Mouse (Mus musculus) retina, postnatal 7 days (tissue): ENCODE measurements around the gene Mrpl33.
"Not testable (repeated sequence)": the region's sequence is repeated elsewhere in the genome, so short reads cannot be mapped to it uniquely, and the experiment has no call there.

Experiments used
- DNase-seq: peaks from one replicate; pipeline ENCODE4 v3.0.0-alpha.2; 2012; ENCODE audit warnings: low read depth, low spot score

The Mrpl33 gene

GRCm38 (mm10) chr5:31596481-31597429 is at the start of gene Mrpl33:
Gene Mrpl33 (plus strand): TSS chr5:31596935.
- no peak for DNase-seq

- no peak for DNase-seq
Observed at GRCm38 (mm10) chr5:31559401-31559800, 37.3 kb upstream of the Mrpl33 start.

- DNase-seq, result no peak
Observed at GRCm38 (mm10) chr5:31560352-31560751, 36.4 kb upstream of the Mrpl33 start.

DNA sequence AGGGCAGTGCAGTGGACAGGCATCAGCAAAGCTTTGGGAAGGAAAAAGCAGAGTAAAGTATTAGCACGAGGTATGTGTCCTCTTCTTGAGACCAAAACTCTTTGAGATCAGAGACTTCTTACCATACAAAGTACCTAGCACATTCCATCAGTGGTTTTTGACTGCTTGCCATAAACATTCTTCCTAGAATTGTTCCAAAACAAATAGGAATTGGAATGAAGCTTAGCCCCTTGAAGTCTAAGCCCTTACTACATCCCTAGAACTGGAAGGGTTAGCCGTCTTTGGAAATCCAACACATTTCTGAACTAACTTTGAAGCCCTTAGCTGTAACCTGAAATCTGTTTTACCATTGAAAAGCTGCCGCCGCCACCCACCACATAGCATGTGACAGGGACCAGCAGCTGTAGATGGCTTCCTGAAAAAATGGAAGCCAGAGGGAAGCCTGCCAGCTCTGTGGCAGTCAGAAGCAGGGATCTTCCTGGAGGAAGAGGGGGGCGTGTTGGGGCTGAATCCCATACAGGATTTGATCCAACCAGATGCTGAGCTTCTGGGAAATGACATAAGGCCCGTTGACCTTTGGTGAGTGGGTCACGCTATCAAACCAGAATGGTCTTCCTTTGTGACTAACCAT is 34.6 kb upstream of the Mrpl33 start:
- no peak for DNase-seq

GRCm38 (mm10) chr5:31563496-31563895 is 33.2 kb upstream of the Mrpl33 start:
- DNase-seq, result peak; percentile 56

- no peak for DNase-seq
Observed at GRCm38 (mm10) chr5:31563905-31564304, 32.8 kb upstream of the Mrpl33 start.

DNA sequence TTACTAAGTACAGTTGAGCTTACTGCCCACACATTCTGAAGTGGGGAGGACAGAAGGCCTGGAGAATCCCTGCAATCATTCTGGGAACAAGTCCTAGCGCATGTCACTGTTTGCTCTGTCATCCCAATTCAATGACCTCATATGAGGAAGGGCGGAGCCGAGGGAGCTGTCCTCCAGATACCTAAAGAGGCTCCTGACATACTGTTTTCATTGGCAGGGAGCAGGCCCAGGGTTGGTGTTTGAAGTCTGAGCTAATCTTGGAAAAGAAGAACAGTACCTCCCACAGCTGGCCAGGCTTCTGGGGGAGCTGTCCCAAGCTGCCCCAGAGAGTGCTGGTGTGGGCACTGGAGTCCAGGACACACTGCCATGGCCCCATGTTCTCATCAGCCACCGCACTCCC is 31.8 kb upstream of the Mrpl33 start:
- DNase-seq, result no peak

- DNase-seq, result no peak
Observed at GRCm38 (mm10) chr5:31566026-31566425, 30.7 kb upstream of the Mrpl33 start.

DNA sequence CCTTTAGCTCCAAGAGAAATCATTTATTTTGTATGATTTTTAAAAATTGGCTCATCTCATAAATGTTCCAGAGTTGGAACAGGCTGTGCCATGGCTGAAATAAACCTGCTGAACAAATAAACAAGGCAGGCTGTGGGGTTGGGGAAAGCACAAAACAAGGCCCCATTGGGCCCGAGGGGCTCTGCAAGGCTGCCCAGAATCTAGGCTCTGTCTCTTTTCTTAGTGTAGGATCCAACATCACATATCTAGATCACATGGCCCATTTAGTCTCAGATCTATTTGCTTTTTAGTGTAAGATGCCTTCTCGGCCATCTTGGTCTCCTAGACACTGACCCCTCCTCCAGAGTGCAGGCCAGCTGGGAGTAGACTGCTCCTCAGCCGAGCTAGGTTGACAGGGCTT is 30.3 kb upstream of the Mrpl33 start:
- DNase-seq, result no peak

DNA sequence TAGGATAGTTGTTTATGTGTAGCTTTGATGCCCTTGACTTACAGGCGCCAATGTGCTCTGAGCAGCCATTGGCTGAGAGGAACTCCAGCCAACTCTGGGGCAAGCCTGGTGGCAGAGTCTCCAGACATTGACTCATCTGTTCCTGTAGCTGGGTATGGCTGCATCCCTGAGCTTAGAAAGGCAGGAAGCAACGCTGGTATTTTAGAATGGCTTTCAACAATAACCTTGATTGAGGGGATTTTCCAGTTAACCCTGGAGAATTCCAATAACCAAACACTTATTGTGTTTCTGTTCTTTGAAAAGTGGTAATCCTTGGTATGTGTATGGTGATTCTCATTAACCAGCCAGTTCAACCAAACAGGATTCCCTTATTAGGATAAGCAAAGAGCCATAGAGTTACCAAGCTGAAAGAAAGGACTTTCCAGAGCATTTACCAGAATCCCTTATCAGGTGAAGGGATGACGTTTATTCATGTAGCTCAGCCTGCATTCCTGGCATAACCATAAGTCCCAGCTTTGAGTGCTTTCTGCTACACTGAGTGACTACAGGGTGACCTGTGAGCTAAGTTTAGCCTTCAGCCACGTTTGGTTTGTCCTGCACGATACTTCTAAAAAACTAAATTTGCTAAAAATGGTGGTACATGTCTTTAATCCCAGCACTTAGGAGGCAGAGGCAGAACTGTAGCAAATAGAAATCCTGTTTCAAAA is 28.6 kb upstream of the Mrpl33 start:
- DNase-seq, result no peak

GRCm38 (mm10) chr5:31571023-31571608 is 25.6 kb upstream of the Mrpl33 start:
- no peak for DNase-seq

- DNase-seq, result no peak
Observed at GRCm38 (mm10) chr5:31573722-31574121, 23.0 kb upstream of the Mrpl33 start.

DNA sequence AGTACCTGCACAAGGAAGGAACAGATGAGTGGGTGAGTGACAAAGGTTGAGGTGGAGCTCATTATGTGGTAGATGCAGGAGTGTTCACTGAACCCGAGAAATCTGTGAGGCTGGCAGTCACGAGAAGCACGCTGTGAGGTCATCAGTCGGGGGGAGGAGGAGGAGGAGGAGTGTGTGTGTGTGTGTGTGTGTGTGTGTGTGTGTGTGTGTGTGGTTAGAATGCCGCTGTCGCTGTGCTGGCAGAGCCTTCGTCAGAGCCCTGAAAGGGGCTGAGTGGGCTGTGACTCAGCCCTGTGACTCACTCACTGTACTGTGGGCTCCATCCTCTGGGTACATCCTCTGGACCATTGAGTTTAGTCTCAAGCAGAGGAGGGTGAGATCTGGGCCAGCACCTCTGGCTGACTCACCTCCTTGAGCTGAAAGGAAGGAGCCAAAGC is 20.2 kb upstream of the Mrpl33 start:
- no peak for DNase-seq

DNA sequence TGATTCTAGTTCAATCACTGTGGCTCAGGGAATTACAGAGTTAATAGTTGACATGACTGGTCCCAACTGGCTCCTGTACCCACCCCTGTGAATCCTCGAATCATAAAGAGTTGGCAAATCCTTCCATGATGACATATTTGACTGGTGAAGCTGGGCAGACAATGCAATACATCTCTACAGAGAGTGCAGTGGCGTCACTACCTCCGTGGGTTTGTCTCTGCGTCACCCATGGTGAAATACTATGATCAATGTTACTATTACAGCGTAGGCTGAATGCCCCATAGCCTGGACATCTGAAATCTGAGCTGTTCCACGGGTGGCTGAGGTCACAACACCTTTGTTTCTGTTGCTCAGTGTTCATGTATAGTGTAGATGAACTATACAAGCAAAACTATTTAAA is 15.5 kb upstream of the Mrpl33 start:
- DNase-seq, result no peak

GRCm38 (mm10) chr5:31581932-31582331 is 14.8 kb upstream of the Mrpl33 start:
- no peak for DNase-seq

- no peak for DNase-seq
Observed at GRCm38 (mm10) chr5:31583261-31583660, 13.5 kb upstream of the Mrpl33 start.

DNA sequence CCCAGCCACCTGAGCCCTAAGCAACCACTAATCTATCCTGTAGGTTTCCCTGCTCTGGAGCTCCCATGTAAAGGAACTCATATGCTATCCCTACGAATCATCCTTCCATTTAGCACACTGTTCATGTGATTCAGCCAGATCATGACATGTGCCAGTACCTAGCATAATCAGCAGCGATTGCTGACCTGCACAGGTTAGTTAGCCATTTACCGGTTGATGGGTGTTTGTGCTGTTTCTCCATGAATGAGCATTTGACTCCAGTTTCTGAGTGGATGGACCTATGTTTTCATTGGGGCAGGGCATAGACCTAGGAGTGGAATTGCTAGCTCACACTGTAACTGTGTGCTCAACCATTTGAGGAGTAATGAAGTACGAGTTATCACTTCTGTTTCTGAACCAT is 11.2 kb upstream of the Mrpl33 start:
- DNase-seq, result no peak

- DNase-seq, result no peak
Observed at GRCm38 (mm10) chr5:31588016-31588415, 8.7 kb upstream of the Mrpl33 start.

DNA sequence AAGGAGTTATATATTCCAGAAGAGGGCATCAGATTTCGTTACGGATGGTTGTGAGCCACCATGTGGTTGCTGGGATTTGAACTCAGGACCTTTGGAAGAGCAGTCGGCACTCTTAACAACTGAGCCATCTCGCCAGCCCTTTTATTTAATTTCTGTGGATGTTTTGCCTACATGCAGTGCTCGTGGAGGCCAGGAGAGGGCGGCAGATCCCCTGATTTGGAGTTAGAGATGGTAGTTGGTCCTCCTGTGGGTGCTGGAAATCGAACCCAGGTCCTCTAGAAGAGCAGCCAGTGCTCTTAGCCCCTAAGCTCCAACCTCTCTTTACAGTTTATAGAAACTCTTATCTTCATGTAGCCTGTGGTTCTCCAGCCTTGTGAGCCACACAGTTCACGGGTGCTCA is 8.1 kb upstream of the Mrpl33 start:
- not testable (repeated sequence) for DNase-seq

DNA sequence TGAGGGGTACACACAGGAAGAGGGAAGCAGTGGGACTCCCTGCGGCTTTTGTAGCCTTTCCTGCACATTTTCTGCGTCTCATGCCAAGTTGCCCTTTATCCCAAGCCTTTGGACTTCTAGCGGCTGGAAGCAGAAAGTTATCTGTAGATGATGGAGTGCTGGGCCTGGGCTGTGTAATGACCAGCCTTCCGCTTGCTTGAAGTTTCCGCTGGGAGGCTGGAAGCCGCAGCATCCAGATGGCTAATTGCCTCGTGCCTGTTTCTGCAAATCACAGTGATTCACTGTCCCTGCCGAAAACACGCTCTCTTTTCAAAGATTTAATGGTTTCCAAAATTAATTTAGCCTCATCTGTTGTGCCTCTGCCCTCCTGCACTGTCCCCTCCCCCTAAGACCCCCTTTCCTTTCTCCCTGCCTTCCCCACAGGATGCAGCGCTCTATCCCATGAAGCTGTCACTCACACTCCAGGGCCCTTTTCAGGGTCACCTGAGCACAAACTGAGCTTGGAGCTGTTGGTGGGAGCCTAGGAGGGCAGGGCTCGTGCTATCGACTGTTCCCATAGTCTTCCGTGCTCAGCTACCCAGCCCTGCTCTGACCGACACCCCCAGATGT is 6.9 kb upstream of the Mrpl33 start:
- no peak for DNase-seq

- no peak for DNase-seq
Observed at GRCm38 (mm10) chr5:31591122-31591521, 5.6 kb upstream of the Mrpl33 start.
